Mouse (Mus musculus) splenic B cell, adult 2 months (primary cell): ENCODE results near the gene Adora2b.

Experiments
- DNase-seq: peaks from one replicate; pipeline ENCODE4 v3.0.0-alpha.2; 2011; ENCODE audit warnings: low read depth, low spot score
- H3K27me3 ChIP-seq: 2 replicates; pipeline ENCODE4 v1.6.1; 2012; ENCODE audit warnings: mild to moderate bottlenecking, low read length, moderate library complexity, mixed read lengths; ENCODE audit not compliant: control insufficient read depth, poor library complexity, insufficient read depth, severe bottlenecking
- H3K36me3 ChIP-seq: 2 replicates; pipeline ENCODE4 v1.6.1; 2012; ENCODE audit warnings: mild to moderate bottlenecking, low read length, moderate library complexity, mixed read lengths; ENCODE audit not compliant: control insufficient read depth, poor library complexity, insufficient read depth, severe bottlenecking

Adora2b gene

DNA sequence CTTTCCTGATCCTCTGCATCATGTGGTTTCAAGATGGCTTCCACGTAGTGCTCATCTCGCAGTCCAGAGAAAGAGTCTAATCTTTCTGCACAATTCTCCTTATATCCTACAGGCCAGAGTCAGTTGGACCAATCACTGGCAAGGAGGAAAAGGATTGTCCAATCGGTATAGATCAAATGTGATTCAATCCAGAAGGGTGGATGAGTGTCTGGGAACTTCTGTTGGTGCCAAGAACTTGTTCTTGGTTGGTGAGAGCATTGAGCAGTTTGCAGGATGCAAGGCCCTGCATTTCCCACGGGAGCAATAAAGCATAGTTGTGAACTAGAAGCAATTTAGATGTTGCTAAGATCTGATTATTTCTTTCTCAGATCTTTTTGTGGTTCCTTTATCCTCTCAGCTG lies 4.3 kb upstream of the Adora2b start:
- DNase-seq, result no peak
- Histone ChIP-seq H3K27me3 (no peaks in the 10 kb centered on the region), H3K36me3 (no peaks in the 10 kb centered on the region)

DNA sequence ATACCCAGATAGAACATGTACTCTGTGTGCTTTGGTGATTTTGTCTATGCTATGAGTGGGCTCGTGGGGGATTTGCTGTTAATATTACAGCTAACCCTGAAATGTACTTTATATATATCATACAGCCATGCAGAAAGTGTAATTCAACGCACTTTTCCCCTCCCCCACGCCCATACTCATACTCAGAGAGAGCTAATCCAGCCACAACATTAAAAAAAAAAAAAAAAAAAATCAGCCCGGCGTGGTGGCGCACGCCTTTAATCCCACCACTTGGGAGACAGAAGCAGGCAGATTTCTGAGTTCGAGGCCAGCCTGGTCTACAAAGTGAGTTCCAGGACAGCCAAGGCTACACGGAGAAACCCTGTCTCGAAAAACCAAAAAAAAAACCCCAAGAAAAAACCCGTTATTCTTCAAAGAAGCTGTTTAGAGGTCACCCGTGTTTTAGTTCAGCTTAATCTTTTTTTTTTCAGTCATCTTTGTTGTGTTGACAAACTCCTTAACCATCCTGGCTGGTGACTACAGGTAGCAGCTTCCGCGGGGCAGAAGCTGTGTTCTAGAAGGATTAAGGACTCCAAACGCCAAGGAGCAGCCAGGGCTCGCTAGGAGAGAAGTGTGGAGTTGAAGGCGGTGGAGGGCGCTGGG lies 904 bp upstream of the Adora2b start:
- Histone ChIP-seq H3K36me3 (no peaks in the 10 kb centered on the region), H3K27me3 (no peaks in the 10 kb centered on the region)
- no peak for DNase-seq

GRCm38 (mm10) chr11:62249266-62250037 lies 668 bp downstream of the Adora2b start:
- H3K36me3 ChIP-seq, result no peaks in the 10 kb centered on the region
- DNase-seq, result peak; percentile 9
- H3K27me3 ChIP-seq, result no peaks in the 10 kb centered on the region

DNA sequence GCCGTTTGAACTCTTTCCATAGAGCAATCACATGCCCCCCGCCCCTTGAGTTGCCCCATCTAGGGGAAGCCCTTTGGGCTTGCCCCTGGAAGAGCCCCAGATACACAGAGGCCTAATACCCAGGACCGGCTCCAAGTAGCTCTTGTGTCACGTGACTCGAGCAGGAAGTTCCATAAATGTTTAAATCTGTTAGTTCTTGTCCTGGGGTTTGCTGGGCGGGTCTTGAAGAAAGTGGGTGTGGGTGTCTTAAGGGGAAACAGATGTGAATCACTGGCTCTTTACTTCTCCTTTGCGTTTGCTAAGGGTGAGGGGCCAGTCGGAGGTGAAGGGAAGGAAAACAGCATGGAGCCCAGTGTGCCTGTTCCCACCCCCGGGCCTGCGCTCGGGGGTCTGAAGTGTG lies 2.3 kb downstream of the Adora2b start:
- Histone ChIP-seq H3K27me3 (no peaks in the 10 kb centered on the region), H3K36me3 (no peaks in the 10 kb centered on the region)
- DNase-seq, result peak; percentile 11

- Histone ChIP-seq H3K27me3 (no peaks in the 10 kb centered on the region), H3K36me3 (no peaks in the 10 kb centered on the region)
These were observed 4.6 kb downstream of the Adora2b start for GRCm38 (mm10) chr11:62253380-62253779.

DNA sequence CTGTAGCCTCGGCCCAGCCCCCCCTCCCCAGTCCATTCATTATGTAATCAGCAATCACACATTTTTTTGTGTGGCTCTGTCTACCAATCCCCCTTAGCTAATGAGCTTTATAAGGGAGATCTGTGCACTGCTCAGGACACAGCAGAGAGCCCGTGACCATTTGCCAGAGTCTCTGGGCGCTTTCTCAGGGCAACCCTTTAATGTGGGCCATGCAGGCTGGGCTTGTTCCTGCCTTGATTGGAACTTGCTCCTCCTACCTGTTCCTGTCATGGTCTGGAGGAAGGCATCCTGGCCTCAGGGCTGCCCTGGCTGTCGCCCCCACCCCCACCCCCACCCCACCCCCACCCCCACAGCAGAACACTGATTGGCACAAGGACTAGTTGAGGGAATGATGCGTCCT lies 10.4 kb downstream of the Adora2b start:
- Histone ChIP-seq H3K27me3 (no peaks in the 10 kb centered on the region), H3K36me3 (no peaks in the 10 kb centered on the region)
- no peak for DNase-seq

More at GRCm38 (mm10) chr11:62253380-62253779, 4.6 kb downstream of the Adora2b start:
- DNase-seq, result no peak

DNA sequence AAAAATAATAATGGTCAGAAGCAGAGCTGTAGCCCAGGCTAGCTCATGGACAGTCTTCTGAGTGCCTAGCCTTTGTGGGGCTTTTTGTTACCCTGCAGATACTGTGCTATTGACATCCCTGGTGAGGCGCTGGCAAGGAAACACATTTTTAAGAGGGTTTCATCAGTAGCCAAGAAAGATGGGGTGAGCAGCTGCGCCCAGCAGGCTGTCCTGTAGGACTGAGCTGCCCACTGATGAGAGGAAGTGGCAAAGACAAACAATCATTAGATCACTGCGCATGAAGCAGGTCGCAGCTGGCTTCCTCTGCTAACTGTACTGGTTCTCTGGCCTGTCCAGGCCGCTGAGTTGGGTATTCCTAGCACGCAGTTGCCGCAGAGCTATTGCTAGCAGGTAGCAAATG lies 14.8 kb downstream of the Adora2b start:
- no peaks in the 10 kb centered on the region for H3K27me3 ChIP-seq
- DNase-seq, result no peak
- H3K36me3 ChIP-seq, result no peaks in the 10 kb centered on the region

DNA sequence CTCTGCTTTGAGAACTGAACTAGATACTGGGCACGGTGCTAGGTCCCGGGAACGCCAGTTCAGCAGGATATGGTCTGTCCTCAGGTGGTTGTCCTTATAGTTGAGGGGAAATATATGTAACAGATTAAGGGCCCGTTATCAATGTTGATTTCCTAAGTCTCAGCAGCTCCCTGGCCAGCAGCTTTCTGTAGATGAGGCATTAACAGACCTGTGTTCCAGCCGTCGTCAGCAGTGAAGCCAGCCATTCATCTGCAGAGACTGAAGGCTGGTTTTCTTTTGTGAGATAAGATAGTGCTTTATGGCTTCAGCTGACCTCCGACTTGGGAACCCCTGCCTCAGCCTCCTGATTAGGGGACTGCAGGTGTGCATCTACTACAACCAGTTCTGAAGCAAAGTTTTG lies 15.2 kb downstream of the Adora2b start:
- DNase-seq, result no peak
- H3K27me3 ChIP-seq, result no peaks in the 10 kb centered on the region
- H3K36me3 ChIP-seq, result no peaks in the 10 kb centered on the region

DNA sequence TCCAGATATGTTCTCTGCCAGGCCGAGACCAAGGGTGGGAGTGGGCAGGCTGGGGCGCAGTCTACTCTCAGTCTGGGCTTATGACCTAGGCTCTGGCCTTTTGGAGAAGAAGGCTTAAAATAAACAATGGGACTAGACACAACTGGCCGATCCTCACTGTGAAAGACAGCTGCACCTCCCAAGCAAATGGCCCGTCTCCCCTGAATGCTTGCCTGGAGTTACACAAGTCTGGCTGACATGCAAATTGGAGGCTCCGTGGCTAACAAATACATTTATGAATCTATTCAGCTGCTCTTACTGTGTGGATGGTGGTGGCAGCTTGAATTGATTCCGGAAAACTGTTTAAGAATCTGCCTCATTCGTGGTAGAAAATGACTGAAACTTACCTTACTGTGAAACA lies 16.9 kb downstream of the Adora2b start:
- no peaks in the 10 kb centered on the region for H3K27me3 ChIP-seq
- DNase-seq, result no peak
- H3K36me3 ChIP-seq, result no peaks in the 10 kb centered on the region

DNA sequence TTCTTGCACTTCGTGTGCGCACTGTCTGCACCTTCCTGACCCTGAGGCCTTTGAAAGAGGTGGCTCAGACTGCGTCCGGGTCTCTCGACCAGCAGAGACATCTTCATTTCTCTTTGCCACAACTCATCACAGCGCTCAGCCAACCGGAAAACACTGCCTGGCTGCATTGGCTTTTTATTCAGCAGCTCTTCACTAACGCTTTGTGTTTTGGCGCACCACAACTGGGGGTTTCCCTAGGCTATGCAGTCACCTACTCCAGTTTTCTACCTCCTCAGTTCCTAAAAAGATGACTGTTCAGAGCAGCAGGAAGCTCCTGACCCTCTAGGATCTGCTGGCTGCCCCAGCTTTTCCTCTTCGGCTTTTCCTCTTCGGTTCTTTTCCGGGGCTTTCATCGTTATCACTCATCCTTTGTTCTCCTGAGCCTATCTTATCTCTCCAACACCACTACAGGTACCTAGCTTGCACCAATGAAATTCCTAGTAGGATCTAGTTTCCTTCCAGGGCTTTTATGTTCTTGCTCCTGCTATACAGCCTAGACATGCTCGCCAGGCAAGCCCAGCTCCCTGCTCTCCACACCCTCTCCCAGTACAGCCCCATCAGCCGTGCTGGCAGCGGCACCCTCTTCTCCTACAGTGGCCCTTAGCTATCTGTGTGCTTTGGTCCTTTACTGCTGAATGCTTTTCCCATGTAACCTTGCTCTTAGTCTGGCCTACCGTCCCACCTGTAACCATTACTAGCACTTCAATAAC lies 17.9 kb downstream of the Adora2b start:
- no peak for DNase-seq
- no peaks in the 10 kb centered on the region for H3K27me3 ChIP-seq
- no peaks in the 10 kb centered on the region for H3K36me3 ChIP-seq

GRCm38 (mm10) chr11:62268381-62268780 lies 19.6 kb downstream of the Adora2b start:
- no peaks in the 10 kb centered on the region for H3K36me3 ChIP-seq
- no peaks in the 10 kb centered on the region for H3K27me3 ChIP-seq
- no peak for DNase-seq

DNA sequence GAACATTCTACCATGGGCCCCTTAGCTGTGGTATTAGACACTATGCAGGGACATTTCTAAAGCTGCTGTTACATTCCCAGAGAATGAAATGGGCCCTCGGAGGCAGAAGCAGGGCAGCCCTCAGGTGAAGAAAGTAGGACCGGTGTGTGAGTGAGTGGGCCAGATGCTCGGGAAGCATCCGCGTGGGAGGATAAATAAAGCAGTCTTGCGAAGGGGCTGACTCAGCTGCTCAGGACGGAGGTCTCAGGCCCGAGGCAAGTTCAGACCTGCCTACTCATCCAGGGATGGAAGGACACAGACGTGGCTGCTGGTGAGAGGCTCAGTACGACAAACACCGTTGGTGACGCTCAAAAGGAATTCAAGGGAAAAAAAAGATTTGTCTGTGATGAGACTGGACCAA lies 20.3 kb downstream of the Adora2b start:
- H3K27me3 ChIP-seq, result no peaks in the 10 kb centered on the region
- DNase-seq, result no peak
- H3K36me3 ChIP-seq, result no peaks in the 10 kb centered on the region

- no peak for DNase-seq
- H3K36me3 ChIP-seq, result no peaks in the 10 kb centered on the region
- H3K27me3 ChIP-seq, result no peaks in the 10 kb centered on the region
These were observed 22.1 kb downstream of the Adora2b start for GRCm38 (mm10) chr11:62270851-62271250.

- Histone ChIP-seq H3K36me3 (no peaks in the 10 kb centered on the region), H3K27me3 (no peaks in the 10 kb centered on the region)
- no peak for DNase-seq
These were observed 28.3 kb downstream of the Adora2b start for GRCm38 (mm10) chr11:62277086-62277485.

DNA sequence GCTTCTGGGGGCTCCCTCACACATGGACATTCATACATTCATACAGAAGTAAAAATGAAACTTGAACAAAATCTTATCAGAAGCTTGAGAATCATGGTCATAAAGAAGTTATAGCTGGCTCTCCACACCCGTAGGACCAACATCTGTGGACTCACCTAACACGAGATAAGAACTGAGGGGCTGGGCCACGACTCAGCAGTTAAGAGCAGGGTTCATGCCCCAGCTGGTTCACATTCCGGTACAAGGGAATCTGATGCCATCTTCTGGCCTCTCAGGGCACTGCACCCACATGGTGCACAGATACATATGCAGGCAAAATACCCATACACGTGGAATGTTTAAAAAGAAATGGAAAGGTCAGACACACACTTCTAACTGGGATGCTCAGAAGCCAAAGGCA lies 29.2 kb downstream of the Adora2b start:
- H3K27me3 ChIP-seq, result no peaks in the 10 kb centered on the region
- peak; percentile 65 for DNase-seq
- no peaks in the 10 kb centered on the region for H3K36me3 ChIP-seq
